Mouse (Mus musculus) E14TG2a.4 (cell line): ENCODE results near the gene Wbp2.

Experiments
- H3K27me3 ChIP-seq: 2 replicates; pipeline ENCODE4 v1.6.1; 2014; ENCODE audit warnings: low read length, control low read depth; ENCODE audit not compliant: insufficient read depth
- H3K36me3 ChIP-seq: 2 replicates; pipeline ENCODE4 v1.6.1; 2014; ENCODE audit warnings: low read length, control low read depth; ENCODE audit not compliant: insufficient read depth
- H3K4me1 ChIP-seq: replicated peaks from 2 replicates; pipeline ENCODE4 v1.6.1; 2014; ENCODE audit warnings: low read depth, low read length, control low read depth
- H3K4me3 ChIP-seq: replicated peaks from 2 replicates; pipeline ENCODE4 v1.5.1; 2014; ENCODE audit warnings: mild to moderate bottlenecking, low read length
- H3K9me3 ChIP-seq: 2 replicates; pipeline ENCODE4 v1.6.1; 2014; ENCODE audit warnings: low read length, control low read depth
- CTCF ChIP-seq: conservative IDR thresholded peaks from 2 replicates; pipeline ENCODE4 v1.5.1; 2014; ENCODE audit warnings: low read length
- NANOG ChIP-seq: IDR thresholded peaks from 2 replicates; pipeline ENCODE4 v1.6.1; 2014; ENCODE audit warnings: borderline replicate concordance, low read length, mixed read lengths
- POU5F1 ChIP-seq: IDR thresholded peaks from 2 replicates; pipeline ENCODE4 v1.6.1; 2014; ENCODE audit warnings: low read length, borderline replicate concordance

Wbp2 gene

DNA sequence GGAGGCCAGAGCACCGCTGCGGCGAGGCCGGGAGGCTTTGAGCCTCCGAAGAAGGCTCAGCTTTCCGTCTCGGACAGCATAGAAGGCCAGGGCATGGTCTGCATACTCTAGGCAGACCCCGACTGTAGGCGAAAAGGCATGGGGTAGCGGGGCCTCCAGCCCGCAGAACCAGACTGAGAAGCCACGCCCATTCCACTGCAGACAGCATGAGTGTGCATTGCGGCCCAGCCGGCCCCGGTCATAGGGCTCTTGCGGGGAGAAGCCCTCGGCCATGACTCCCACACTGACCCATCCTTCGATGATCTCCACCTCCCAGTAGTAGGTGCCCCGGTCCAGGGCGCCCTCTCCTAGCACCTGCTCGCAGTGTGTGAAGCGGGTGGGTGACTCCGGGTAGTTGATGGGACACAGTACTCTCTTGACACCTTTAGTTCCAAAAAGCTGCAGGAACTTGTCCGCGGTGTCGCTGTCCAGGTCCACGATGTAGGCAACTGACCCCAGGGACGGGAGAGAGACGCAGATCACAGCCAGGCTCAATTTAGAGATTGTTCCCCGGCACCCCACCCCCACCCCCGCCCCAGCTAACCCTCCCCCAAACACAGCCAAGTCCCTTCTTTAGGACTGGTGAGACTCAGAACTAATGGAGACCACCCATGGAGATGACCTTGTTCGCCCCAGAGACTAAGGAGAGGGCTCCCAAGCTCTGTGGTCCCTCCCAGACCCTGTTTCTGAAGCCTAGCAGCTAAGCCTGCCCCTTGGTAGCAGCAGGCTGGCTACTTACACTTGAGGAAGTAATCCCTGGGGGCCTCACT, 19.6 kb upstream of the Wbp2 start:
- Histone ChIP-seq H3K36me3 (no peaks in the 10 kb centered on the region), H3K9me3 (no peaks in the 10 kb centered on the region), H3K27me3 (peaks cover 60% of the 10 kb centered on the region), H3K4me1 (peaks cover 84% of the 10 kb centered on the region), H3K4me3 (peak overlapping the region; percentile 79)
- TF ChIP-seq NANOG, result no peak
- no peak for TF ChIP-seq POU5F1
- TF ChIP-seq CTCF, result no peak

- Histone ChIP-seq H3K4me1 (peaks cover 90% of the 10 kb centered on the region), H3K9me3 (no peaks in the 10 kb centered on the region), H3K27me3 (peaks cover 47% of the 10 kb centered on the region), H3K4me3 (no peak overlapping the region), H3K36me3 (no peaks in the 10 kb centered on the region)
- no peak for TF ChIP-seq POU5F1
- no peak for TF ChIP-seq CTCF
- no peak for TF ChIP-seq NANOG
Observed at GRCm38 (mm10) chr11:116105065-116105464, 18.3 kb upstream of the Wbp2 start.

DNA sequence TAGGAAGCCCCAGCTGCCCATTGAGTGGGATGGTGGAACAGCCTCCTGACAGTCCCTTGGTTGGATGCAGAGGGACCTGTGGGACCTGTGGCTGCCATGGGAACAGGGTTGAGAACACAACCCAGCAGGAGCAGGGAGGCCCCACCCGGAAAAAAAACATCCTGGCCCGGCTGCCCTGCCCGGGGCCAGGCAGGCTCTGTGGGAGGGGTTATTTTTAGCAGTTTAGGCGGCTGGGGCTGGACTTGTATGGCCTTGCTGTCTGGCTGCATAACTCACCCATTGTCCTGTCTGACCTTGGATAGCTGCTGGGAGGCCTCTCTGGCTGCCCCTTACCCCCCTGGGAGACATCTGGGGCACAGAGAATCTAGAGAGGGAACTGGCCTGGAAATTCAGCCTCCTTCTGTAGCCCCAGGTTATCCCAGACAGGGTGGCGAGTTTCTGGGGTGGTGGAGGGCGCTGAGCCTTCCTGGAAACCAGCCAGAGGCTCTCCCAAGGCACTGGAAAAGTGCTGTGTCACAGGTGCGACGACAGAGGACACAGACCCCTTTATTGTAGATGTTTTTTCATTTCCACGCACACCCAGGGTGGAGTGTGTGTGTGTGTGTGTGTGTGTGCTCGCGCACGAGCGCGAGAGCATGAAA, 17.3 kb upstream of the Wbp2 start:
- Histone ChIP-seq H3K9me3 (no peaks in the 10 kb centered on the region), H3K27me3 (peaks cover 37% of the 10 kb centered on the region), H3K36me3 (no peaks in the 10 kb centered on the region), H3K4me3 (peak overlapping the region; percentile 53), H3K4me1 (peaks cover 96% of the 10 kb centered on the region)
- no peak for TF ChIP-seq NANOG
- TF ChIP-seq POU5F1, result no peak
- TF ChIP-seq CTCF, result no peak

GRCm38 (mm10) chr11:116103572-116103971, 16.8 kb upstream of the Wbp2 start:
- Histone ChIP-seq H3K4me1 (peaks cover 94% of the 10 kb centered on the region), H3K9me3 (no peaks in the 10 kb centered on the region), H3K4me3 (peak overlapping the region; percentile 20), H3K27me3 (peaks cover 32% of the 10 kb centered on the region), H3K36me3 (no peaks in the 10 kb centered on the region)
- TF ChIP-seq NANOG, result no peak
- TF ChIP-seq POU5F1, result no peak
- no peak for TF ChIP-seq CTCF

GRCm38 (mm10) chr11:116102472-116102871, 15.7 kb upstream of the Wbp2 start:
- H3K4me1 ChIP-seq, result peaks cover 83% of the 10 kb centered on the region
- no peaks in the 10 kb centered on the region for H3K9me3 ChIP-seq
- no peaks in the 10 kb centered on the region for H3K36me3 ChIP-seq
- H3K27me3 ChIP-seq, result peaks cover 21% of the 10 kb centered on the region
- no peak for TF ChIP-seq NANOG
- TF ChIP-seq POU5F1, result no peak
- no peak for TF ChIP-seq CTCF
- peak overlapping the region; percentile 60; the same call in 1 of the 2 replicates for H3K4me3 ChIP-seq

DNA sequence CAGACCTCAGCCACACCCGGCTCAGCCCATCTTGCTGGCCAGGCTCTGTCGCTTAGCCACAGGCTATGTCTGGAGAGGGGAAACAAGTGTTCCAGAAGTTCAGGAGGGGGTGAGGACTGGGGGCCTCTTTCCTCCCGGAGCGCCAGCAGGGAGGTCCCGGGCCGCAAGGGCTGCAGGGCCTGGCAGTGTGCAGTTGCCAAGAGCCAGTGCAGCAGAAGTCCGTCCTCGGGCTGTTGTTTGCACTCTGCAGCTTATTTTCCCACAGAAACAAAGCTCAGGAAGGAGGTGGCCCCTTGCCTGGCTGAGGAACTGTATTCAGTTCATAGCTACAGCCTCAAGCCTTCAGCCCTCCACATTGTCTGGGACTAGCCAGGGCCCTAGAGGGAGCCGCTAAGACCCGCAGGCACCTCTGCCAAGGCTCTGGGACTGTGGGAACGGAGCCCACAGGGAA, 15.2 kb upstream of the Wbp2 start:
- Histone ChIP-seq H3K27me3 (peaks cover 16% of the 10 kb centered on the region), H3K9me3 (no peaks in the 10 kb centered on the region), H3K4me1 (peaks cover 78% of the 10 kb centered on the region), H3K36me3 (no peaks in the 10 kb centered on the region), H3K4me3 (peak overlapping the region; percentile 60)
- TF ChIP-seq NANOG, result no peak

GRCm38 (mm10) chr11:116100839-116101238, 14.0 kb upstream of the Wbp2 start:
- TF ChIP-seq CTCF, result no peak
- no peak for TF ChIP-seq POU5F1
- no peak for TF ChIP-seq NANOG
- H3K4me3 ChIP-seq, result no peak overlapping the region
- H3K4me1 ChIP-seq, result peaks cover 67% of the 10 kb centered on the region
- no peaks in the 10 kb centered on the region for H3K9me3 ChIP-seq
- no peaks in the 10 kb centered on the region for H3K36me3 ChIP-seq
- H3K27me3 ChIP-seq, result peaks cover 6% of the 10 kb centered on the region

- TF ChIP-seq CTCF (no peak), POU5F1 (no peak), NANOG (no peak)
- no peaks in the 10 kb centered on the region for H3K36me3 ChIP-seq
- H3K27me3 ChIP-seq, result peaks cover 2% of the 10 kb centered on the region; the same call in 1 of the 2 replicates
- 0 out of 2 replicates have a peak overlapping the region, but pooled peaks have one; percentile 30 for H3K4me3 ChIP-seq
- no peaks in the 10 kb centered on the region for H3K9me3 ChIP-seq
- peaks cover 62% of the 10 kb centered on the region for H3K4me1 ChIP-seq
Observed at GRCm38 (mm10) chr11:116100385-116100784, 13.6 kb upstream of the Wbp2 start.
